Mouse (Mus musculus) 416B (cell line): ENCODE measurements around the gene Lpp.

Experiments
- DNase-seq: peaks from one replicate; pipeline ENCODE4 v3.0.0; 2011; ENCODE audit warnings: low read depth

Lpp gene

GRCm38 (mm10) chr16:24625576-24625975 lies 232.3 kb downstream of the Lpp start:
- DNase-seq, result peak; percentile 9

- no peak for DNase-seq
Measured at GRCm38 (mm10) chr16:24628779-24629178, 235.5 kb downstream of the Lpp start.

- DNase-seq, result peak; percentile 94
Measured at GRCm38 (mm10) chr16:24629218-24630172, 236.2 kb downstream of the Lpp start.

GRCm38 (mm10) chr16:24635381-24635919 lies 242.1 kb downstream of the Lpp start:
- DNase-seq, result no peak

DNA sequence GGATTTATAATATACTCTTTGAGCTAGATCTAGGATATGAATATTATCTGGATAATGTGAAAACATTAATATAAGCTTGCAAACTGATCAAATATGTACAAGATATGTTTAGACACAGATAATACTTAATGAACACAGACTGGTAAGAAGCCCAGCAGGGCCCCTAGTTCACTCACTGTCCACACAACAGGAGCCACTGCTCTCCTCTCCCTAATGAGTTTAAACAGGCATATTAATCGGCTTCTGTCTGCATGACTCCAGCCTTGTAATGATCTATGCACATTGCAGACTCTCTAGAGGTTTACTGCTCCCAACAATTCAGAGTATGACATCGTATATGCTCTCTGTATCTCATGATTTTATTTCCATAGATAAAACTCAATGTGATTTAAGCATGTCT lies 243.6 kb downstream of the Lpp start:
- no peak for DNase-seq

DNA sequence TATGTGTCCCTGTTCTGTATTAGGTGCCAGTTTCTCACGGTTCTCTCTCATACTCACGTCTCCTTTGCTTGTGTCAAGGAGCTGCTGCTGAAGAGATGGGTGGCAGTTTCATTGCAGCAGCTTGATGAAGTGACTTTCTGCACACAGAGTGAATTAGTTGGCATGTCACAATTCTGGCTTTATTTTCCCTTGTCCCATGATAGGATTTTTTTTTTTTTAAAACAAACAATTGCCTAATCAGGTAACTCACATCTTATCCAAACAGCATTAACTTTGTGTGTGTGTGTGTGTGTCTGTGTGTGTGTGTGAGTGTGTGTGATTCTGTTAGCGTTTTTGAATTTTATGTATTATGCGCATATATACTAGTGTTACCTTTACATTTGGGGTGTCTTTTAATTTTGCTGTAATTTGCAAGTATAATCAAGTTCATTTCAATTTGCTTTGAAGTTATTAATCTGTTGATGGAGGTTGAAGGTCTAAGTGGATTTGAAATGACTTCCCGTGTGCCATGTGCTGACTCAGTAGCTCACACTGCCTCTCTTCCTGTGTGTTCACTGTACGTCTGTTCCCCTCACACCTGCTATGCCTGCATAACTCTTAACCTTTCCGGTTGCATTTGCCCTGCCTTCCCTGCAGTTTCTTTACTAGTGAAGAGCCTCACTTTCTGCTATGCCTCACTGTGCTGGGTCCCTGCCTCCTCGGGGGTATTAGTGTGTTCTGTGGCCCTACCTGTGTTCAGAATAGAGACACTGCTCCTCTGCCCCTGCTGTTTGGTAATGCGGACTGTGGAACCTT lies 247.9 kb downstream of the Lpp start:
- DNase-seq, result no peak

DNA sequence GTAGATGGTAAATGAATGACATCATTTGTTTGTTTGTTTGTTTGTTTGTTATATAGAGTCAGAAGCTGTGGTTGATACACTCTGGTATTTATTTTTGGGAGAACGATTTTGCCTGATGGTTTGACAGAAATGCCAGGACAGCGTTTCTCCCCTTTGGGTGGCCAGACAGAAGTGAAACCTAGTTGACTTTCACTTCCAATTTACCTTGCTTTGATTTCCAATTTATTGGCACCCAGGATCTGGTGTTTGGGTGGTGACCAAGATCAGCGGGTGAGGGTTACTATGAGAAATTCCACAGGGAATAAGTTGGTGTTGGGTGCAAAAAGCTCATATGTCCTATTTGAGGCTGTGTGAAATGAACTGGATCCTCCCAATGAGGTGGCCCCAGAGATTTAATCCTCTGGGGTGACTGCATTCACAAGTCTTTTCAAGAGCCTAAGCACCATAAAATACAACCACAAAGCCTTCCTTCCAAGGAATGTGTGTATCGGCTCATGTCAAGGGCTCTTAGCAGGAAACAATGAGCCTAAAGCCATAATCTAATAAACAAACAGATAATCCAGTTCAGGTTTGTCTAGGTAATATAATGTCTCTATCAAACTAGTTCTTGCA lies 249.8 kb downstream of the Lpp start:
- no peak for DNase-seq

GRCm38 (mm10) chr16:24644154-24644553 lies 250.8 kb downstream of the Lpp start:
- DNase-seq, result no peak

DNA sequence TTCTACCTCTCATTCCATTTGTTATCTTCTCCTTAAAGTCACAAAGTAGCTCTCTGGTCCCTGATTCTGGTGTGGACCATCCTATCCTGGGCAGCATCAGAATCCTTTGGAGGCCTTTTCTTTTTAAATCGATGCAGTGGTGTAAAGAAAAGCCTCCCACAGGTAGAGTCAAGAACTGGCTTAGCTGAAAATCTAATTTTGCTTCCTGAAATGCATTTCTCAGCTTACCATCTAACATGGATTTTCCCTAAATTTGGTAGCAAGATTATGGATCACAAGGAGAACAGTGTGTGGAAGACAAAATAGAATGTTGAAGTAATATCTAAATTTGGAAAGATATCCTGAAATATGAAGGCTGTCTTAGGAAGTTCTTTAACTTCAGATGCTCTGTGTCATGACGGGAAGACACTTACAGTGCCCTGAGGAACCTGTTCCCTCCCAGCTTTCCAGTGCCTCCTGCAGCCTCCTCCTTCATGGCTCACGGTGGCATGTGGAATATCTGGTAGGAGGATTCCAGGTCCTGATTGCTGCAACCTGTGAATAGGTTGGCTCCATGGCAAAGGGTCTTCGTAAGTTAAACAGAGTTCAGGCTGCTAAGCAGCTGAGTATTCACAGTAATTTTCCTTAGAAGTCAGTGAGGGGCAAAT lies 251.6 kb downstream of the Lpp start:
- DNase-seq, result no peak

- DNase-seq, result no peak
Measured at GRCm38 (mm10) chr16:24645906-24646603, 252.7 kb downstream of the Lpp start.

- peak; percentile 55 for DNase-seq
Measured at GRCm38 (mm10) chr16:24651655-24652654, 258.6 kb downstream of the Lpp start.

- DNase-seq, result no peak
Measured at GRCm38 (mm10) chr16:24653041-24653440, 259.7 kb downstream of the Lpp start.

GRCm38 (mm10) chr16:24655116-24655515 lies 261.8 kb downstream of the Lpp start:
- no peak for DNase-seq

DNA sequence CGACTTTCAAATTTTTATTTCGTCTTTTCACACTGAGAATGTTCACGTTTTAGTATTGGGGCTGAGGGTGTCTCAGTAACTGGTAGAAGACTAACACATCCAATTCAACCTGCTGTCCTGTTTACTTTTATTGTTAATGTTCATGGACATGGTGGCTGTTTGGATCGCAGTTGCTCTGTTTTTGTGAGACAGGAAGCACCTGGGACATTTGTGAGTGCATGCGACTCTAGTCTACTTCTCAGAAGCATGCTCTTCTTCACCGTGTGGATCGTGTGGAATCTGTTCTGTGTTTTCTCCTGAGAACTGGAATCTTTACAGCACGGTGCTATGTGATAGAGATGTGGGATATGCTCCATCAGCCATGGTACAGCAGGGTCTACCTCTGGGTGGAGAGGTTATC lies 262.7 kb downstream of the Lpp start:
- no peak for DNase-seq

DNA sequence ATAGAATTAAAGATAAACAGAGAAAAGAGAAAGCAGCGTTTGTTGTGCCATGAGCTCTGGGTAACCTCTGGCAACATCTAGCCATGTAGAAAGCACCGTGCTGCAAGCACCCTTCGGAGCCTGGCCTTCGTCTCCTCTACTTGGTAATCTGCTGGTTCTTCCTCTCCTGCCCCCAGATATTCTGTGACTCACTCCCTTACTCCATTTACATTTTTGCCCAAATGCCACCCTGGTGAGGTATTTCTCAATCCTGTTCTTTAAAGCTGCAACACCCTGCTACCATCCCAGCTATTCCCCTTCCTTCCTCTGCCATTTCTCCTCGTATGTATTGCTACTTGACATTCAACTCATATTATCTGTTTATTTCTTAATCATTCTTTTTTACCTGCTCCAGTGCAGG lies 263.4 kb downstream of the Lpp start:
- peak; percentile 65 for DNase-seq

DNA sequence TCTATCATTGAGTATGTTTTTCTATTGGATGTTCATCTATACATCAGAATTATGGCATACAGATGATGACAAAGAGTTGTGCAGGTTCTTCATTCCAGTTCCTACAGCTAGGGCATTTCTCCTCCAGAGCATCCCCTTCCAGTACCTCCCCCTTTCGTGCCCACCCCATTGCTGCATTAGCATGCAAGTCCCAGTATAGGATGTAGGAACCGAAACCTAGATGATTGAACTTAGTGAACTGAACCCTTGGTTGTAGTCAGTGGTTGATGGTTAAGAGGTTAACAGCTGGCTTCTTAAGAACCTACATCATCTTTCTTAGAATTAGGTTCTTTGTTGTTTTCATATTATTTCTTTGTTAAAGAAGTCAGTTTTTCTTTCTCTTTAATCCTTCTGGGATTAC lies 265.7 kb downstream of the Lpp start:
- DNase-seq, result no peak

GRCm38 (mm10) chr16:24664131-24664530 lies 270.8 kb downstream of the Lpp start:
- DNase-seq, result no peak

DNA sequence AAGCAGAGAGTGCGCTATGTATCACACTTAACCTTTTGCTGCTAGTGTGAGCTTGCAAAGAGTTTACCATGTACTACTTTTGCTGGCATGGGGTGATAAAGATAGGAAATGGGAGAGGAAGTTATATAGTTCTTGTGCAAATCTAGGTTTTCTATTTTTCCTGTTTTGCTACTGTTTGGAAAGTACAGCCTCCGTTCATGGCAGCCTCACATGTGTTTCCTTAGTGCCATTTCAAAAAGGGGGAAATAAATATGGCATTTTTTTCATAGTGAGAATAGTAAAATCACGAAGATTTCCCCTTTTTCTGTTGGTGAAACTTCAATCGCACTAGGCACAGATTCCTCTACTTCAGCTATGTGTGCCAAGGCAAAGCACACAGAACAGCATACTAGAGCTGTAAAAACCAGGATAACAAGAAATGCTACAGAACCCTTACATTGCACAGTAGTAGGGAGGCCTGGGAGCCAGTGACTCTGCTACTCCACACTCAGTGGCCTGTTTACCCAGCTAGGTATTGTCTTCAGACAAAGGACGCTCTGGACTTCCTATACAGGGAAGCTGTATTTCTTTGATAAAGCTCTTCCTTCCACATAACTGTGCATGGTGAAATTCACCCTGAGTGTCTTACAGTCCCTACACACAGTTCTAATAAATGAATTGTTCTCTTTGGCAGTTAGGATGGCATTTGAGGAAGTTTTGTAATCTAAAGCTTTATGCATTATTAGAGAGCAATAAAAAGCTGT lies 276.6 kb downstream of the Lpp start:
- peak; percentile 58 for DNase-seq

- DNase-seq, result peak; percentile 61
Measured at GRCm38 (mm10) chr16:24678942-24679341, 285.6 kb downstream of the Lpp start.
